Mouse (Mus musculus) limb, embryonic 15.5 days (tissue): ENCODE measurements around the gene Bbx. TPM values are rescaled to one million over a fixed set of nuclear protein-coding genes. Genes with fewer than 3 reads are reported as not detected.

Experiments
- ATAC-seq: fragments of 200-750 bp; cut with Nextera tagmentation; 2 replicates; pipeline ENCODE4 v1.8.0; 2017; ENCODE audit warnings: low read depth, moderate TSS enrichment; ENCODE audit not compliant: insufficient number of reproducible peaks, low FRiP score, low TSS enrichment
- H3K27ac ChIP-seq: fragments of 300-500 bp; sonication (generic); 2 replicates; pipeline ENCODE4 v1.5.1; 2015; ENCODE audit warnings: moderate library complexity, mild to moderate bottlenecking, inconsistent platforms
- H3K27me3 ChIP-seq: fragments of 300-500 bp; sonication (generic); 2 replicates; pipeline ENCODE4 v1.6.1; 2015; ENCODE audit warnings: inconsistent platforms
- H3K36me3 ChIP-seq: fragments of 300-500 bp; sonication (generic); 2 replicates; pipeline ENCODE4 v1.6.1; 2015; ENCODE audit warnings: inconsistent platforms
- H3K4me1 ChIP-seq: fragments of 300-500 bp; sonication (generic); 2 replicates; pipeline ENCODE4 v1.6.1; 2015; ENCODE audit warnings: inconsistent platforms
- H3K4me2 ChIP-seq: fragments of 300-500 bp; sonication (generic); 2 replicates; pipeline ENCODE4 v1.6.1; 2015; ENCODE audit warnings: mild to moderate bottlenecking, inconsistent platforms
- H3K4me3 ChIP-seq: fragments of 300-500 bp; sonication (generic); 2 replicates; pipeline ENCODE4 v1.5.1; 2015; ENCODE audit warnings: mild to moderate bottlenecking, inconsistent platforms
- H3K9ac ChIP-seq: fragments of 300-500 bp; sonication (generic); 2 replicates; pipeline ENCODE4 v1.6.1; 2015; ENCODE audit warnings: inconsistent platforms
- H3K9me3 ChIP-seq: fragments of 300-500 bp; sonication (generic); 2 replicates; pipeline ENCODE4 v1.6.1; 2016; ENCODE audit warnings: inconsistent platforms
- WGBS: fragments of 180-500 bp; shearing (Covaris S2); methylation state at CpG from one replicate; pipeline ENCODE4 v1.1.7; 2015; 5-methylcytosine and 5-hydroxymethylcytosine counted together
- polyA plus RNA-seq: library from polyadenylated mRNA; unstranded; fragments of >200 nt; fragmentation: Nextera tagmentation; extraction: Ambion mirVana; gene quantifications from 2 replicates; pipeline ENCODE4 v1.2.1, GENCODE M21; 2015

Bbx gene
- polyA plus RNA-seq, 1 experiment from 2014 or later: 43.0 TPM

DNA sequence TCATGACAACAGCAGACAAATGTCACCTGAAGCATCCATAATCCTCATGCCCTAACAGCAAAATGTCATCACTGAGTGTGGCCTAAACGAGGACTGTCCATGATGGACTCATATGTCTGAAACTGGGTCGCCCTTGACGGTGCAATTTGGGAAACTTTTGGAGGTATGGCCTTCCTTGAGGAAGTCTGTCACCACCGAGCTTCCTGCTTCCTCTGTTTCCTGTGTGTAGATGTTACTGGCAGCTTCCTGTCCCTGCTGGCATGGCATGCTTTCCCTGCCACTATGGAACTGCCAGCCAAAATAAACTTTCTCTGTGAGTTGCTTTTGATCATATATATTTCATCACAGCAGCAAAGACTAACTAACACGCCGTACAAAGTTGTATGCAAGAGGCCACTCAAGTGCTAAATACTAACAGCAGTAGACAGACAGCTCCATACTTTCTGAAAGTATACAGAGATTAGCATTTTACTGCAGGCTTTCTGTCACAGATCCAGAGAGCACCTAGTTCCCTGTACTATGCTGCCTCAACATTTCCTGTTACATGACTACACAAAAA, 180.7 kb downstream of the Bbx start:
- Histone ChIP-seq H3K36me3 (no peaks in the 10 kb centered on the region), H3K4me1 (no peaks in the 10 kb centered on the region)
- WGBS: 77% methylated on average over 6 of the region's 6 CpGs

GRCm38 (mm10) chr16:50250469-50250868, 181.7 kb downstream of the Bbx start:
- H3K4me2 ChIP-seq: no peak overlapping the region
- no peaks in the 10 kb centered on the region for H3K9me3 ChIP-seq
- 87% methylated on average over 5 of the region's 5 CpGs for WGBS
- H3K4me3 ChIP-seq: no peak overlapping the region
- H3K4me1 ChIP-seq: no peaks in the 10 kb centered on the region
- H3K27ac ChIP-seq: no peak overlapping the region
- H3K9ac ChIP-seq: no peak overlapping the region
- H3K27me3 ChIP-seq: no peaks in the 10 kb centered on the region
- no peak for ATAC-seq
- 0 out of 2 replicates have a peak, but pooled peaks cover 2% of the 10 kb centered on the region for H3K36me3 ChIP-seq

More for the DNA sequence above, 180.7 kb downstream of the Bbx start:
- Histone ChIP-seq H3K27me3 (no peaks in the 10 kb centered on the region), H3K4me2 (no peak overlapping the region), H3K4me3 (no peak overlapping the region), H3K9ac (no peak overlapping the region), H3K27ac (no peak overlapping the region), H3K9me3 (no peaks in the 10 kb centered on the region)
- no peak for ATAC-seq

- Histone ChIP-seq H3K27me3 (no peaks in the 10 kb centered on the region), H3K4me1 (no peaks in the 10 kb centered on the region), H3K36me3 (0 out of 2 replicates have a peak, but pooled peaks cover 2% of the 10 kb centered on the region), H3K9ac (no peak overlapping the region), H3K4me3 (no peak overlapping the region), H3K27ac (no peak overlapping the region), H3K4me2 (no peak overlapping the region), H3K9me3 (no peaks in the 10 kb centered on the region)
- 87% methylated on average over 3 of the region's 3 CpGs for WGBS
- ATAC-seq: no peak
Measured at GRCm38 (mm10) chr16:50249036-50249435, 183.2 kb downstream of the Bbx start.

DNA sequence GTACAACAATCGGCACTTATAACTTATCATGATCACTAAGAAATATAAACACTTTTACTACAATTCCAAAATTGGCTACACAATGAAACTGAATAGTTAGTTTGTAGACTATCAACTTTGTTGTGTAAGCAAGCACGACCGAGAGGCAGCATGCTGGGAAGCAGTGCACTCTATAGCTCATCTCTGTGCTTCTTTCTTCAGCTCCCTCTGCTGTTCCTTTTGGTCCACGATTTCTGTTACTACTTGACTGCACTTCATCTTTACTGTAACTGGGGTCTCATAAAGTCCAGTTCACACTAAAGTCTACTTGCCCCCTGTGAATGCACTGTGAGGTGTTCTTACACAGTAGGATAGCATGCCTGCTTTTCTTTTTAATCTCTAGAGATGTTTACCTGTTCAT, 189.7 kb downstream of the Bbx start:
- H3K9ac ChIP-seq: no peak overlapping the region
- no peaks in the 10 kb centered on the region for H3K27me3 ChIP-seq
- H3K9me3 ChIP-seq: no peaks in the 10 kb centered on the region
- no peak overlapping the region for H3K27ac ChIP-seq
- peaks cover 14% of the 10 kb centered on the region; the same call in 1 of the 2 replicates for H3K36me3 ChIP-seq
- no peak for ATAC-seq
- H3K4me1 ChIP-seq: no peaks in the 10 kb centered on the region
- H3K4me2 ChIP-seq: no peak overlapping the region
- WGBS: 79% methylated on average over 4 of the region's 4 CpGs
- no peak overlapping the region for H3K4me3 ChIP-seq

DNA sequence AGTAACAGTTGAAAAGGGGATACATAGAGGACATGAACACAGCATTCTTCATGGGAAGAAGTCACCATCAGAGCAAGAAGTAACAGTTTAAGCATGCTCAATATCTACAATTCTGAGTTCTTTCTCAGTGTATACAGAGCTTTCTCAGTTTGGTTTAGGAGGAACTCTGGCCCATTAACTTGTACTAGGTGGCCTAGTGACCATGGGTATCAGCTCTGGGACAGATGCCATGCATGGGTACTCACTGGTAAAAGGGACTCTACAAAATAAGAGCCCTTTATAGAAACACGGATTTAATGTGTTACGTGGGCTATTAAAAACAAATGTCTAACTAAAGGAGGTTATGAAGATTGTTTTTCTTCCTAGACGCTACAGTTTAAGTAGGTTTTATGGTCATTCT, 190.6 kb downstream of the Bbx start:
- WGBS: 56% methylated on average over 3 of the region's 3 CpGs
- Histone ChIP-seq H3K4me3 (no peak overlapping the region), H3K9me3 (no peaks in the 10 kb centered on the region), H3K4me2 (no peak overlapping the region), H3K27me3 (no peaks in the 10 kb centered on the region), H3K27ac (no peak overlapping the region), H3K4me1 (no peaks in the 10 kb centered on the region), H3K9ac (no peak overlapping the region), H3K36me3 (peaks cover 14% of the 10 kb centered on the region; the same call in 1 of the 2 replicates)
- ATAC-seq: no peak

- H3K9ac ChIP-seq: no peak overlapping the region
- WGBS: 64% methylated on average over 3 of the region's 3 CpGs
- H3K27ac ChIP-seq: no peak overlapping the region
- H3K27me3 ChIP-seq: no peaks in the 10 kb centered on the region
- no peaks in the 10 kb centered on the region for H3K9me3 ChIP-seq
- ATAC-seq: no peak
- H3K4me2 ChIP-seq: no peak overlapping the region
- H3K4me3 ChIP-seq: no peak overlapping the region
- H3K36me3 ChIP-seq: peaks cover 13% of the 10 kb centered on the region; the same call in 1 of the 2 replicates
- no peaks in the 10 kb centered on the region for H3K4me1 ChIP-seq
Measured at GRCm38 (mm10) chr16:50235231-50235630, 197.0 kb downstream of the Bbx start.

GRCm38 (mm10) chr16:50230624-50231023, 201.6 kb downstream of the Bbx start:
- Histone ChIP-seq H3K4me3 (no peak overlapping the region), H3K9ac (no peak overlapping the region), H3K4me1 (no peaks in the 10 kb centered on the region), H3K36me3 (0 out of 2 replicates have a peak, but pooled peaks cover 6% of the 10 kb centered on the region), H3K4me2 (no peak overlapping the region), H3K27me3 (no peaks in the 10 kb centered on the region), H3K27ac (no peak overlapping the region), H3K9me3 (no peaks in the 10 kb centered on the region)
- WGBS: 88% methylated on average over 2 of the region's 2 CpGs
- no peak for ATAC-seq

GRCm38 (mm10) chr16:50228833-50229232, 203.4 kb downstream of the Bbx start:
- Histone ChIP-seq H3K27me3 (no peaks in the 10 kb centered on the region), H3K4me2 (no peak overlapping the region), H3K36me3 (peaks cover 13% of the 10 kb centered on the region; the same call in 1 of the 2 replicates), H3K27ac (no peak overlapping the region), H3K9me3 (no peaks in the 10 kb centered on the region), H3K4me1 (no peaks in the 10 kb centered on the region), H3K9ac (no peak overlapping the region), H3K4me3 (no peak overlapping the region)
- WGBS: 96% methylated on average over 1 of the region's 1 CpGs
- ATAC-seq: no peak

- no peaks in the 10 kb centered on the region for H3K9me3 ChIP-seq
- ATAC-seq: no peak
- H3K4me1 ChIP-seq: no peaks in the 10 kb centered on the region
- no peak overlapping the region for H3K9ac ChIP-seq
- no peak overlapping the region for H3K4me2 ChIP-seq
- no peaks in the 10 kb centered on the region for H3K27me3 ChIP-seq
- 38% methylated on average over 1 of the region's 1 CpGs for WGBS
- H3K27ac ChIP-seq: no peak overlapping the region
- H3K4me3 ChIP-seq: no peak overlapping the region
- peaks cover 17% of the 10 kb centered on the region for H3K36me3 ChIP-seq
Measured at GRCm38 (mm10) chr16:50226274-50226673, 205.9 kb downstream of the Bbx start.

DNA sequence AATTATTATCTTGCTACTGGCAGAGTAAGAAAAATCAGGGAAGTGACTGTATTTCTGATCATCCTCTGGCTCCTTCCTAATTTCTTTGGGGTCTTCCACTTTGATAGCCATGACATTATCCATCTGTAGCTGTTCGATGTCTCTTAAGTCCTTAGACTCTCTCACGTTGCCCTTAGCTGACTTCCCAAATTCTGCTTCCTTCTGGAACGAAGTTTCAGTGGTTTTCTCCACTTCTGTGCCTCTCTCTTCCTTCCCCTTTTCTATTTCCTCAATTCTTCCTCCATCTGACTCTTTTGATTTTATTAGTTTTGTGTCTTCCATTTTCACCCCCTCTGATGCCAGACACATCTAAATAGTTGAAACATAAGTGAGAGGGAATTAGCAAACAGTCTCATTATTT, 207.2 kb downstream of the Bbx start:
- H3K9me3 ChIP-seq: no peaks in the 10 kb centered on the region
- H3K27me3 ChIP-seq: no peaks in the 10 kb centered on the region
- no peak overlapping the region for H3K4me3 ChIP-seq
- no peak overlapping the region for H3K9ac ChIP-seq
- 84% methylated on average over 3 of the region's 3 CpGs for WGBS
- no peaks in the 10 kb centered on the region; the same call in 1 of the 2 replicates for H3K4me1 ChIP-seq
- peaks cover 19% of the 10 kb centered on the region for H3K36me3 ChIP-seq
- no peak overlapping the region for H3K4me2 ChIP-seq
- H3K27ac ChIP-seq: no peak overlapping the region
- no peak for ATAC-seq

DNA sequence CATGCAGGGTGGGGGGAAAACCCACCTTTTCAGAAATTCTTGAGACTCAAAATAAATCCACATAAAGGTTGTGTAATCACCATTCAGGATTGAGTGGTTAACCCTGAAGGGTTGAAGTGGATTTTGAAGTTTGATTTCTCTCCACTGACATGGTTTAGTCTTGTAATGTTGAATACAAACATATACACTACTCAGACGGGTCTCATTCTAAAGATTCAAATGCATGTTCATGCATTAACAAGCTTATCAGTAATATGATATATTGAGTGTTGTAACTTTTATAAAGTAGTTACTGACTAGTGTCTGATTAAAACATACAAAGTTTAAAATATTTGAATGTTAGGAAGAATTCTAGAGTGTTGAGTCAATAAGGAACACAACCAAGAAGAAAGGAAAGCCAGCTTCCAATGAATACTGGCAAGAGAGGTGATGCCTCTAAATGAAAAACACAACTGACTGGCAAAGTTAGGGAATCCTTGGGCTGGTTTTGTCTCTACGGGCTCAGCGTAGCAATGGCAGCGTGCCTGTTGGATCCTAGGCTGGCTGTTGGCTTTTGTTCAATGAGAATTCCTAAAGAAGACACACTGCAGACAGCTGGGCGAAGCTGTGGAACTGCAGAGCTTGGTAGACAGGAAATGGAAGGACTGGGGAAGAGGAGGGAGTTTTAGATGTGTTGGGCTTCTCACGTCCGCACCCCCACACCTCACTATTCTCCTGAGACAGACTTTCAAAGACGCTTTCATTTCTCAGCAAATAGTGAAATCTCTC, 211.3 kb downstream of the Bbx start:
- peaks cover 28% of the 10 kb centered on the region for H3K36me3 ChIP-seq
- no peak overlapping the region for H3K4me3 ChIP-seq
- ATAC-seq: no peak
- H3K27me3 ChIP-seq: no peaks in the 10 kb centered on the region
- no peaks in the 10 kb centered on the region; the same call in 1 of the 2 replicates for H3K4me1 ChIP-seq
- H3K9ac ChIP-seq: no peak overlapping the region
- H3K4me2 ChIP-seq: no peak overlapping the region
- 67% methylated on average over 8 of the region's 8 CpGs for WGBS
- no peaks in the 10 kb centered on the region for H3K9me3 ChIP-seq
- no peak overlapping the region for H3K27ac ChIP-seq

DNA sequence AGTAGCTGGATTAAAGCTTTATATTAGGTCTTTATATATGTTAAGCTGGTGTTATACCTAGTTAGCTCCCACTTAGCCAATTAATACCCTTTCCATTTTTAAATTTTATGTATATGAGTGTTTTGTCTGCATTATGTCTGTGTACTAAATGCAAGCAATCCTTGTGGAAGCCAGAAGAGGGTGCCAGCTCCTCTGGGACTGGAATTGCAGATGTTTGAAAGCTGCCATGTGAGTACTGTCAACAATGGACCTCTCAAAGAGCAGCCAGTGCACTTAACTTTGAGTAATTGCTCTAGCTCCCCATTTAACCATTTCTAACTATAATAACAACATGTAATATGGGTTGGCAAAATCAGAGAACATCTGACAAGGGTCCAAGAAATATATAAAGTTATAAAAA, 215.1 kb downstream of the Bbx start:
- H3K9ac ChIP-seq: no peak overlapping the region
- H3K4me3 ChIP-seq: no peak overlapping the region
- ATAC-seq: no peak
- no peak overlapping the region for H3K4me2 ChIP-seq
- peaks cover 12% of the 10 kb centered on the region for H3K36me3 ChIP-seq
- H3K9me3 ChIP-seq: no peaks in the 10 kb centered on the region
- no peak overlapping the region for H3K27ac ChIP-seq
- H3K27me3 ChIP-seq: no peaks in the 10 kb centered on the region
- no peaks in the 10 kb centered on the region; the same call in 1 of the 2 replicates for H3K4me1 ChIP-seq
